Mouse (Mus musculus): ENCODE results near the gene 4833439L19Rik. TPM values are rescaled to one million over a fixed set of nuclear protein-coding genes. Genes with fewer than 3 reads are reported as not detected.

Gene 4833439L19Rik
- polyA plus RNA-seq, 1 experiment = 49.2 TPM

DNA sequence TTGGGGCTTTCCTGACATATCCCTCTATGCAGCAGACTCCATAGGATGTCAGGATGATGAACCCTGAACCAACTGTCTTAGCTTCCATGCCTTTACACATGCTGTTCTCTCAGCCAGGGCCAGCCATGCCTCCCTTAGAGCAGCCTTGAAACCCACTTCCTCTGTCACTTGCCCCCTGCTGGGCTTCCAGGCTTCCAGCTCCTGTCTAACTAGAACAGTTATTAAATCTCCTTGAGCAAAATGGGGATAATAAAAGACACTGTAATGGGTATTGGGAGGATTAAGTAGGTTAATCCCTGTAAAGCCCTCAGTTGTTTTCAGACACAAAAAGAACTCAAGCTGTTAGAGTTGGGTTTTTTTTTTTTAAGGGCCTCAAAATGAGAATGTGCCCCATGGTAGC, 38.3 kb upstream of the 4833439L19Rik start:
- Histone ChIP-seq H3K27ac (ENCODE audit: insufficient read depth, low read depth, low read length) (no peak overlapping the region), H3K4me3 (ENCODE audit: insufficient read depth, low read length) (no peak overlapping the region), H3K4me1 (ENCODE audit: control insufficient read depth, insufficient read depth, low read length) (no peaks in the 10 kb centered on the region)
- TF ChIP-seq POLR2A (IDR thresholded peaks at IDR 0.05; ENCODE audit: borderline replicate concordance, low read depth, low read length) = no peak
- TF ChIP-seq CTCF (IDR thresholded peaks at IDR 0.05; ENCODE audit: low read depth, low read length) = no peak

DNA sequence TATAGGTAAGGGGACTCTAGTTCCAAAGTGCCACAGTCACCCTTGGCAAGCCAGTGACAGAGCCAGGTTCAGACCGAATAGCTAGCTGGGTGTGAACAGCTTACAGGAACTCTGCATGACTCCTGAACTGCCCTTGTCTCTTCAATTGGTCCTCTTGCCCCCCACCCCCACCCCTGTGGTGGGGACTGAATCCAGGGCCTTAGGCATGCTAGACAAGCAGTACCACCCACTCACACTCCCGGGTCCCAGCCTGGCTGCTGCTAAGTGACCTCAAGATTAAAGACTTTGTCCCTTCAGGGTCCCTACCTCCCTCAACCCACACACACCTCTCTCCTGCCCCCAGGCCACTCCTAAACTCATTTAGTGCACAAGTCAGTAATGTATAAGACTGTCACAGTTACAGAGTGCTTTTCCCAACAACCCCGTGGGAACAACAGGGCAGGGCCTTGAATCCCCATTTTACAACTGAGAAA, 37.4 kb upstream of the 4833439L19Rik start:
- Histone ChIP-seq H3K4me3 (ENCODE audit: insufficient read depth, low read length) (no peak overlapping the region), H3K27ac (ENCODE audit: insufficient read depth, low read depth, low read length) (no peak overlapping the region), H3K4me1 (ENCODE audit: control insufficient read depth, insufficient read depth, low read length) (no peaks in the 10 kb centered on the region)
- TF ChIP-seq POLR2A (IDR thresholded peaks at IDR 0.05; ENCODE audit: borderline replicate concordance, low read depth, low read length) (no peak), CTCF (IDR thresholded peaks at IDR 0.05; ENCODE audit: low read depth, low read length) (no peak)

DNA sequence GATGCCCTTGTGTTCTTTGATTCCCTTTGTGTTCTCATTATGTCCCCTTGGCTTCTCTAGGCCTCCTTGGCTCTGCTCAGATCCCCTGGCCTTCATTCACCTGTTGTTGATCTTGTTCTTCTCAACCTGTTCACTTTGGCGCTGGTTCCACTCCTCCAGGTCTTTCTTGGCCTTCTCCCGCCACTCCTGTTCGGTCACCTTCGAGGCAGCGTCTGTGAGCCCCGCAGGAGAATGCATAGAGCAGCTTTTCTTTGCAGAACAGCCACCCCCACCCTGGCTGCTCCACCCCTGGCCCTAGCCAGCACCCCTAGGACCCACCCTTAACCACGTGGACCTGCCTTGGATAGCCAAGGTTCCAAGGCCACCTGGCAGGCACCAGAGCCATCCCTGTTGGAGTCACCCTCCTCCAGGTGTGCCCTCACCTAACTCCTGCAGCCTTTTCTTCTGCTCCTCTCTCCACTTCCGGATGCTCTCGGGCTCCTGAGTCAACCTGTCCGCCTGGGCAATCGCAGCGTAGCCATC, 33.4 kb upstream of the 4833439L19Rik start:
- H3K4me1 ChIP-seq (ENCODE audit: control insufficient read depth, insufficient read depth, low read length) = no peaks in the 10 kb centered on the region
- H3K4me3 ChIP-seq (ENCODE audit: insufficient read depth, low read length) = no peak overlapping the region
- H3K27ac ChIP-seq (ENCODE audit: insufficient read depth, low read depth, low read length) = no peak overlapping the region
- TF ChIP-seq CTCF (IDR thresholded peaks at IDR 0.05; ENCODE audit: low read depth, low read length) (no peak), POLR2A (IDR thresholded peaks at IDR 0.05; ENCODE audit: borderline replicate concordance, low read depth, low read length) (no peak)

DNA sequence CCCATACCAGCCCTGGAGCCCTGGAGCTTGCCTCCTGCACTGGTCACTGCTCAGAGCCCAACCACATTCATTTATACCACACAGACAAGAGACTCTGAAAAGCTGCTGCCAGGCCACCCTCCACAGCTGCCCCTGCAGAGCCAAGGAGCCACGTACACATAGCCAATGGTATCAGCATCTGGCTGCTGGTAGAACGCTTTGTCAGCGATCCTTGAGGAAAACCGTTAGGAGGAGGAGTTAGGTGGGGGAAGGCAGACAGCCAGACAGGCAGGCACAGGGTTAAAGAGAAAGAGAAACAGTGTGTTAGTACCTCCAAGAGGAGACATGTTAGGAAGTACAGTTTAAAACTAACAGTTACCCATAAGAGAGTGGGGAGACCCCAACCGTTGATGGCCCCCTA, 31.6 kb upstream of the 4833439L19Rik start:
- no peak overlapping the region for H3K4me3 ChIP-seq (ENCODE audit: insufficient read depth, low read length)
- TF ChIP-seq CTCF (IDR thresholded peaks at IDR 0.05; ENCODE audit: low read depth, low read length) (no peak), POLR2A (IDR thresholded peaks at IDR 0.05; ENCODE audit: borderline replicate concordance, low read depth, low read length) (no peak)
- H3K27ac ChIP-seq (ENCODE audit: insufficient read depth, low read depth, low read length) = no peak overlapping the region
- H3K4me1 ChIP-seq (ENCODE audit: control insufficient read depth, insufficient read depth, low read length) = peaks cover 2% of the 10 kb centered on the region

DNA sequence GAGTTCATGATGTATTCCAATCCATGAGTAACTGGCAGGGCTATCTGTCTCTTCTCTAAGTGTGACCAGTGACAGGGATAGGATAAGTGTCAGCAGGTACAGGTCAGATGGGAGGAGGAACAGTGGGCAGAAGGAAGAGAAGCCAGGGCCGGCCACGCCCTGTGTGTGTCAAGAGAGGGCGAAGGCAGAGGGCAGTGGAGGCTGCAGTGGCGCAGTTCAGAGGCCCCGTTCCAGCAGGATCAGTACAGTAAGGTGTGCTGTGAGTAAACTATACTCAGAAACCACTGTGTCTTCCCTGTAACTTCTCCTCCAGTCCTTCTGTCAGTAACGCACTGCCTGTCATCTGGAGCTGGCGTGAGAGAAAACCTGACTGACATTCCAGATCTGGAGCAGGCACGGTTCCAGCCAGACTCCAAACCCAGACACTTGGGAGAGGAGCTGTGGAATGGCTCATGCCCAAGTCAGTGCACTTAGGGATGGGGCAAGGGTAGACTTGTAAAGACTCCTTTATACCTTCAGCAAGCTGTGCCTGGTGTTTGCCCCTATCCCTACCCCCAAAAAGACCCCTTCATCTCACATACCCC, 31.0 kb upstream of the 4833439L19Rik start:
- H3K4me3 ChIP-seq (ENCODE audit: insufficient read depth, low read length) = no peak overlapping the region
- TF ChIP-seq CTCF (IDR thresholded peaks at IDR 0.05; ENCODE audit: low read depth, low read length) (no peak), POLR2A (IDR thresholded peaks at IDR 0.05; ENCODE audit: borderline replicate concordance, low read depth, low read length) (no peak)
- H3K27ac ChIP-seq (ENCODE audit: insufficient read depth, low read depth, low read length) = no peak overlapping the region
- peaks cover 7% of the 10 kb centered on the region for H3K4me1 ChIP-seq (ENCODE audit: control insufficient read depth, insufficient read depth, low read length)

DNA sequence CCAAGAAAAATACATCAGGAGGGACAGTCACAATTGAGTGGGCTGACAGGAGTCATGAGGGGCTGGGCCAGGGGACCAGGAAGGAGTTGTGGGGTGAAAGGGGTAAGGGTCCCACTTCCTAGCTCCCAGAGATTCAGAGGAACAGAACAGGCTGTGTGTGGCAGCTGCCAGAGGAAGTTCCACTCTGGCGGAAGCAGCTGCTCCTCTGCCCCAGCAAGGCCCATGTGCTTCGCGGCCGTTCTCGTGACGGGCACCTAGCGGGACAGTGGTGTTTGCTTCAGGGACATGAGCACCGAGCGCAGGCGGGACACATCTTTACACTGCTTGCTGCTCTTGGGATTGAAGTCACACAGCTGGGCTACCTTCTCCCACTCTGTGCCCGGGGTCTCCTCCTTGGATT, 28.4 kb upstream of the 4833439L19Rik start:
- no peak overlapping the region for H3K27ac ChIP-seq (ENCODE audit: insufficient read depth, low read depth, low read length)
- H3K4me1 ChIP-seq (ENCODE audit: control insufficient read depth, insufficient read depth, low read length) = peaks cover 9% of the 10 kb centered on the region
- no peak overlapping the region for H3K4me3 ChIP-seq (ENCODE audit: insufficient read depth, low read length)
- no peak for TF ChIP-seq CTCF (IDR thresholded peaks at IDR 0.05; ENCODE audit: low read depth, low read length)
- TF ChIP-seq POLR2A (IDR thresholded peaks at IDR 0.05; ENCODE audit: borderline replicate concordance, low read depth, low read length) = no peak

DNA sequence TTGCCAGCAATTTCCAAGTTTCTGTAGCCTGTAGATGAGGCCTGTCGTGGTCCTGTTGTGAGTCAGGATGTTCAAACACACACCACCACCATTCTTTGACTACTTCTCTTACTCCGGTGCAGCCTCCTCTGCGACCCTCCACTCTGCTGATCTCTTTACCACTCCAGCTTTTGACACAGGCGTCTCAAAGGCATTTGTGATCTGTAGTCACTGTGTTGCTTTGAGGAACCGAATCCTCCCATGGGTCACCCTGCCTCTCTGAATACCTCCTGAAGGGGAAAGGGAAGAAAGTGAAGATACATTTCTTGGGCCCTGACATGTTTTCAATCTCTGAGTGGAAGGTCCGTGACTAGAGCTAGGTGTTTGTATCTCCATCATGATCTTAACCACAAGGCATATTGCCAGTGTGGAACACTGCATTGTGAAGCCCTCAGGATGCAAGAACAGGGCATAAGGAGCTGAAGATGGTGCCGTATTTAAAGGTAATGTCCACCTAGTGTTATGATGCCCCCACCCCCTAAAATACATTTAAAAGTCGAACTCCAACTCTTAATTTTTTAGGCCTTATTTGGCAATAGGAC, 26.6 kb upstream of the 4833439L19Rik start:
- H3K4me1 ChIP-seq (ENCODE audit: control insufficient read depth, insufficient read depth, low read length) = peaks cover 13% of the 10 kb centered on the region
- TF ChIP-seq CTCF (IDR thresholded peaks at IDR 0.05; ENCODE audit: low read depth, low read length) (no peak), POLR2A (IDR thresholded peaks at IDR 0.05; ENCODE audit: borderline replicate concordance, low read depth, low read length) (no peak)
- no peak overlapping the region for H3K27ac ChIP-seq (ENCODE audit: insufficient read depth, low read depth, low read length)
- H3K4me3 ChIP-seq (ENCODE audit: insufficient read depth, low read length) = no peak overlapping the region

DNA sequence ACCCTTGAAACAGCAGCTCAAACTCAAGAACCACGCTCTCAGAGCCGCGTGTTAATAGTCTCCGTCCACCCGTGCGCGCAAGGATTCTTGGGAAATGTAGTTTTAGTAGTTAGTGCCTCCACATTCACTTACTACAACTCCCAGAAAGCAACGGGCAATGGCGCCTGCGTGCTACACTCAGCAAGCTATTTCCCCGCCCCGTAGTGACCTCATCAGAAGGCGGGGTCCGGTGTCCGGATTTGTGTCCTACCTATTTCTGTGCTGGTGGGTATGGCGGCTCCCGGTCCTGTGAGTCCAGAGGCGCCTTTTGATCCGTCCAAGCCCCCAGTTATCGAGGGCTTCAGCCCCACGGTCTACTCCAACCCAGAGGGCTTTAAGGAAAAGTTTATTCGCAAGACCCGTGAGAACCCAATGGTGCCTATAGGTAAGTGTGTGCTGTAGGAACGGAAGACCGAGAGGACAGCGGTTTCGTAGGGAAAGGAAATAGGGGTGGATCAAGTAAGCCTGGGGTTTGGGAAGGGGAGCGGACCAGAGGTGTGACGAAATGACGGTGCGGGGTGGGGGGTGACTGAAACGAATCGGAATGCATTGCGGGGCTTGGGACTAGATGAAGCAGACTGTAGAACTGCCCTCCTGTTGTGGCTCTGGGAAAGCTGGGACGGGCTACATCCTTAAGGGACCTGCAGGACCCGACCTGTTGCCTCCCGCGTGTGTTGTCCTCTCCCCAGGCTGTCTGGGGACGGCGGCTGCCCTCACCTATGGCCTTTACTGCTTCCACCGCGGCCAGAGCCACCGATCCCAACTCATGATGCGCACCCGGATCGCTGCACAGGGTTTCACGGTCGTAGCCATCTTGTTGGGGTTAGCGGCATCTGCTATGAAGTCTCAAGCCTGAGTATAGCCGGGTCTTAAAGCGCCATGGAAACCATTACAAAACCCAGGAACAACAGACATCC, 25.0 kb upstream of the 4833439L19Rik start, which contains the start of the genes Nop16 and Higd2a:
Gene Nop16 (minus strand): TSS at position 95 of the 956 bp plus-strand sequence.
Gene Higd2a (plus strand): TSS at position 212 of the 956 bp plus-strand sequence.
- TF ChIP-seq CTCF (IDR thresholded peaks at IDR 0.05; ENCODE audit: low read depth, low read length) = no peak
- TF ChIP-seq POLR2A (IDR thresholded peaks at IDR 0.05; ENCODE audit: borderline replicate concordance, low read depth, low read length) = no peak; the same call in 1 of the 2 replicates
- Histone ChIP-seq H3K4me1 (ENCODE audit: control insufficient read depth, insufficient read depth, low read length) (peaks cover 15% of the 10 kb centered on the region), H3K4me3 (ENCODE audit: insufficient read depth, low read length) (peak within 1 kb of the TSS; percentile 84), H3K27ac (ENCODE audit: insufficient read depth, low read depth, low read length) (peak within 1 kb of the TSS; percentile 56)

DNA sequence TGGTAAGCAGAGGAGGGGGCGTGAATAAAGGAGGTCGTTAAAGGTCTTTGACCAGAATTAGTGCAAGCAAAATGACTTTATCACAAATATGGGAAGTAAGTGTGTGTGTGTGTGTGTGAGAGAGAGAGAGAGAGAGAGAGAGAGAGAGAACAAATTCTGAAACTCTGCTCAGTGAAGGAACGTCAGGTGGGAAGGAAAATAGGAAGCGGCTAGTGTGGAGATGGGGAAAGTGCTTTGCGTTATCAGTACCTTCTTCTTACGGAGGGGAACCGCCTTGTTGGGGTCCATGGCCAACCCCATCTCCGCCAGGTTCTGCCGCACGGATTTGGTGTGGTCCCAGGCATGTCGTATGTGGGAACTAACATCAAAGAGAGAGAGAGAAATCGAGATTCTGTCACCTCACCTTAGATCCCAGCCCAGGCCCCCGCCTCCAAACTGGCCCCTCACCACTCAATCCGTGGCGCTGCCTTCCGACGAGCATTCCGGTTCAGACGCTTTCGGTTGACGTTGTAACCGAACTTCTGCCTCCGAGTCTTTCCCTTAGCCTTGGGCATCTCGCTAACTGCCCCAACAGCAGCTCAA, 24.3 kb upstream of the 4833439L19Rik start:
- TF ChIP-seq POLR2A (IDR thresholded peaks at IDR 0.05; ENCODE audit: borderline replicate concordance, low read depth, low read length) (no peak), CTCF (IDR thresholded peaks at IDR 0.05; ENCODE audit: low read depth, low read length) (no peak)
- peaks cover 15% of the 10 kb centered on the region for H3K4me1 ChIP-seq (ENCODE audit: control insufficient read depth, insufficient read depth, low read length)
- H3K27ac ChIP-seq (ENCODE audit: insufficient read depth, low read depth, low read length) = peak overlapping the region; percentile 56
- H3K4me3 ChIP-seq (ENCODE audit: insufficient read depth, low read length) = peak overlapping the region; percentile 84

Data from bone marrow macrophage, adult 2 months (primary cell).